In genomic region chr12:117315661-117316060, GRCm38 (mm10) we compare ENCODE assay signal across 26 mouse cellular contexts.
DNase-seq lines count a peak whose midpoint lies in the region; ATAC-seq and TF ChIP-seq lines count a peak whose summit lies in the region.
"Had no signal": no experiment of that assay in that cellular context is flagged by ENCODE, and none has a peak within 500 bp of the region (broad histone marks: within the 10 kb centered on the region; RNA-seq: fewer than 3 reads in every experiment).

No protein-coding gene starts in this region.

- H3K4me3 ChIP-seq in forebrain, embryonic 13.5 days, result no peak overlapping the region
- H3K4me3 ChIP-seq in forebrain, embryonic 16.5 days (replicated peaks; ENCODE audit: low read length), result no peak overlapping the region
- H3K4me3 ChIP-seq in midbrain, embryonic 10.5 days, result no peak overlapping the region
- H3K4me3 ChIP-seq in midbrain, postnatal 0 days (ENCODE audit: low read depth, low read length), result no peak overlapping the region
- no peak overlapping the region for H3K4me3 ChIP-seq in midbrain, embryonic 15.5 days
- no peak overlapping the region for H3K4me3 ChIP-seq in midbrain, embryonic 16.5 days (ENCODE audit: low read depth, low read length)
- H3K4me3 ChIP-seq: embryonic facial prominence, embryonic 12.5 days; embryonic facial prominence, embryonic 15.5 days; gastrocnemius, adult 2 months; heart, embryonic 12.5 days; heart, embryonic 15.5 days had no signal

- no peak for ATAC-seq in forebrain, embryonic 13.5 days
- ATAC-seq in forebrain, embryonic 16.5 days, result no peak
- no peak for ATAC-seq in midbrain, postnatal 0 days (ENCODE audit: low FRiP score)
- no peak for ATAC-seq in midbrain, embryonic 15.5 days (replicated peaks)
- ATAC-seq in midbrain, embryonic 16.5 days, result no peak
- ATAC-seq: CD4-positive, CD25-positive, alpha-beta regulatory T cell, adult 4 months; inflammation-experienced regulatory T-cells, adult 6 months had no signal

- H3K9me3 ChIP-seq in forebrain, embryonic 13.5 days (replicated peaks), result peaks cover 6% of the 10 kb centered on the region; the same call in 1 of the 2 replicates
- no peaks in the 10 kb centered on the region for H3K9me3 ChIP-seq in forebrain, embryonic 16.5 days (ENCODE audit: control insufficient read depth, low read length)
- peaks cover 8% of the 10 kb centered on the region; the same call in 1 of the 2 replicates for H3K9me3 ChIP-seq in midbrain, embryonic 10.5 days (replicated peaks)
- no peaks in the 10 kb centered on the region for H3K9me3 ChIP-seq in midbrain, postnatal 0 days (ENCODE audit: low read length)
- H3K9me3 ChIP-seq in midbrain, embryonic 15.5 days, result no peaks in the 10 kb centered on the region
- no peaks in the 10 kb centered on the region; the same call in 1 of the 2 replicates for H3K9me3 ChIP-seq in midbrain, embryonic 16.5 days (replicated peaks; ENCODE audit: control insufficient read depth, low read length, poor library complexity, severe bottlenecking)
- H3K9me3 ChIP-seq: embryonic facial prominence, embryonic 12.5 days had no signal

- H3K36me3 ChIP-seq in forebrain, embryonic 13.5 days (ENCODE audit: poor library complexity, severe bottlenecking), result no peaks in the 10 kb centered on the region
- no peaks in the 10 kb centered on the region for H3K36me3 ChIP-seq in forebrain, embryonic 16.5 days (ENCODE audit: control insufficient read depth, insufficient read depth)
- no peaks in the 10 kb centered on the region for H3K36me3 ChIP-seq in midbrain, embryonic 10.5 days
- no peaks in the 10 kb centered on the region for H3K36me3 ChIP-seq in midbrain, postnatal 0 days (ENCODE audit: insufficient read depth, low read length)
- H3K36me3 ChIP-seq in midbrain, embryonic 15.5 days (replicated peaks), result no peaks in the 10 kb centered on the region
- no peaks in the 10 kb centered on the region for H3K36me3 ChIP-seq in midbrain, embryonic 16.5 days (ENCODE audit: control insufficient read depth, insufficient read depth, low read length)
- H3K36me3 ChIP-seq: embryonic facial prominence, embryonic 12.5 days; embryonic facial prominence, embryonic 15.5 days; heart, embryonic 12.5 days; heart, embryonic 15.5 days had no signal

- H3K4me1 ChIP-seq in forebrain, embryonic 13.5 days, result peaks cover 12% of the 10 kb centered on the region
- 0 out of 2 replicates have a peak, but pooled peaks cover 4% of the 10 kb centered on the region for H3K4me1 ChIP-seq in forebrain, embryonic 16.5 days (replicated peaks; ENCODE audit: control insufficient read depth, insufficient read depth, low read length)
- peaks cover 9% of the 10 kb centered on the region for H3K4me1 ChIP-seq in midbrain, embryonic 10.5 days
- H3K4me1 ChIP-seq in midbrain, postnatal 0 days (ENCODE audit: insufficient read depth, low read length), result no peaks in the 10 kb centered on the region; the same call in 1 of the 2 replicates
- 0 out of 2 replicates have a peak, but pooled peaks cover 5% of the 10 kb centered on the region for H3K4me1 ChIP-seq in midbrain, embryonic 15.5 days
- peaks cover 3% of the 10 kb centered on the region; the same call in 1 of the 2 replicates for H3K4me1 ChIP-seq in midbrain, embryonic 16.5 days (ENCODE audit: control insufficient read depth, insufficient read depth, low read length)
- H3K4me1 ChIP-seq: embryonic facial prominence, embryonic 12.5 days; embryonic facial prominence, embryonic 15.5 days; heart, embryonic 12.5 days; heart, embryonic 15.5 days had no signal

- no peak overlapping the region for H3K9ac ChIP-seq in forebrain, embryonic 13.5 days
- no peak overlapping the region for H3K9ac ChIP-seq in forebrain, embryonic 16.5 days (replicated peaks; ENCODE audit: low read depth, low read length)
- H3K9ac ChIP-seq in midbrain, postnatal 0 days (replicated peaks; ENCODE audit: low read length, poor library complexity, severe bottlenecking), result no peak overlapping the region
- no peak overlapping the region for H3K9ac ChIP-seq in midbrain, embryonic 15.5 days
- H3K9ac ChIP-seq in midbrain, embryonic 16.5 days (ENCODE audit: low read depth, low read length), result no peak overlapping the region
- H3K9ac ChIP-seq: embryonic facial prominence, embryonic 12.5 days; embryonic facial prominence, embryonic 15.5 days; forebrain, postnatal 0 days; heart, embryonic 12.5 days; heart, embryonic 15.5 days; hindbrain, embryonic 14.5 days had no signal

- no peak for TF ChIP-seq CTCF in midbrain, postnatal 0 days (IDR thresholded peaks at IDR 0.05)

- H3K27me3 ChIP-seq in forebrain, embryonic 13.5 days, result no peaks in the 10 kb centered on the region
- H3K27me3 ChIP-seq in forebrain, embryonic 16.5 days (replicated peaks; ENCODE audit: control insufficient read depth, insufficient read depth, low read length), result no peaks in the 10 kb centered on the region
- no peaks in the 10 kb centered on the region for H3K27me3 ChIP-seq in midbrain, embryonic 10.5 days (ENCODE audit: low read depth, poor library complexity, severe bottlenecking)
- no peaks in the 10 kb centered on the region for H3K27me3 ChIP-seq in midbrain, postnatal 0 days (ENCODE audit: insufficient read depth, low read length)
- no peaks in the 10 kb centered on the region for H3K27me3 ChIP-seq in midbrain, embryonic 15.5 days (replicated peaks)
- H3K27me3 ChIP-seq in midbrain, embryonic 16.5 days (ENCODE audit: control insufficient read depth, insufficient read depth, low read depth, low read length), result no peaks in the 10 kb centered on the region
- H3K27me3 ChIP-seq: embryonic facial prominence, embryonic 12.5 days; embryonic facial prominence, embryonic 15.5 days; heart, embryonic 12.5 days; heart, embryonic 15.5 days had no signal

- 0 out of 2 replicates have a peak overlapping the region, but pooled peaks have one; percentile 1 for H3K27ac ChIP-seq in forebrain, embryonic 13.5 days
- H3K27ac ChIP-seq in forebrain, embryonic 16.5 days (ENCODE audit: low read length), result no peak overlapping the region
- H3K27ac ChIP-seq in midbrain, embryonic 10.5 days (replicated peaks), result 0 out of 2 replicates have a peak overlapping the region, but pooled peaks have one; percentile 35
- H3K27ac ChIP-seq in midbrain, postnatal 0 days (ENCODE audit: low read depth, low read length), result no peak overlapping the region
- peak overlapping the region; percentile 43; the same call in 1 of the 2 replicates for H3K27ac ChIP-seq in midbrain, embryonic 15.5 days
- no peak overlapping the region for H3K27ac ChIP-seq in midbrain, embryonic 16.5 days (ENCODE audit: low read length)
- H3K27ac ChIP-seq: embryonic facial prominence, embryonic 12.5 days; embryonic facial prominence, embryonic 15.5 days; gastrocnemius, adult 2 months; heart, embryonic 15.5 days; hindbrain, embryonic 14.5 days; hindbrain, postnatal 0 days had no signal

- WGBS in forebrain, embryonic 13.5 days, result 83% methylated on average over 3 of the region's 3 CpGs
- WGBS in forebrain, embryonic 16.5 days, result 90% methylated on average over 3 of the region's 3 CpGs
- 92% methylated on average over 3 of the region's 3 CpGs for WGBS in midbrain, embryonic 10.5 days
- 82% methylated on average over 3 of the region's 3 CpGs for WGBS in midbrain, postnatal 0 days
- 91% methylated on average over 3 of the region's 3 CpGs for whole genome bisulfite sequencing in midbrain, embryonic 15.5 days
- WGBS in midbrain, embryonic 16.5 days, result 86% methylated on average over 3 of the region's 3 CpGs

- H3K4me2 ChIP-seq in forebrain, embryonic 13.5 days, result no peak overlapping the region
- no peak overlapping the region for H3K4me2 ChIP-seq in forebrain, embryonic 16.5 days (ENCODE audit: low read length)
- no peak overlapping the region for H3K4me2 ChIP-seq in midbrain, postnatal 0 days (ENCODE audit: low read depth, low read length, poor library complexity, severe bottlenecking)
- no peak overlapping the region for H3K4me2 ChIP-seq in midbrain, embryonic 15.5 days
- H3K4me2 ChIP-seq in midbrain, embryonic 16.5 days (ENCODE audit: low read length), result no peak overlapping the region
- H3K4me2 ChIP-seq: embryonic facial prominence, embryonic 12.5 days; embryonic facial prominence, embryonic 15.5 days; heart, embryonic 12.5 days; heart, embryonic 15.5 days; hindbrain, embryonic 14.5 days had no signal

- DNase-seq in midbrain, embryonic 10.5 days (ENCODE audit: low spot score), result no peak
- DNase-seq in midbrain, postnatal 0 days (ENCODE audit: low spot score), result no peak
- DNase-seq: adrenal gland, adult 2 months; adrenal gland, postnatal 14 days; cerebellum, adult 11 months; cerebellum, adult 2 months; cerebellum, adult 9-11 months; cerebellum, postnatal 25 days; forebrain, postnatal 0 days; gastrocnemius, adult 2 months; gastrocnemius, postnatal 14 days; heart, adult 11 months; heart, postnatal 14 days; heart, postnatal 4 days had no signal

Comparison
In these comparisons a context has a peak if more than half of its experiments do, and no peak if none do; other contexts are left out.
1. H3K27ac ChIP-seq: peak in forebrain, embryonic 13.5 days (single experiment), midbrain, embryonic 10.5 days (single experiment) and midbrain, embryonic 15.5 days (single experiment); none in forebrain, embryonic 16.5 days (single experiment), midbrain, postnatal 0 days (single experiment) and midbrain, embryonic 16.5 days (single experiment).